Mouse (Mus musculus): Measurements from ENCODE around the gene Isx. TPM values are rescaled to one million over a fixed set of nuclear protein-coding genes. Genes with fewer than 3 reads are reported as not detected.
A peak's percentile ranks its signal among the peaks of the same experiment; 100 is the strongest.

The Isx gene
- not detected in 2 replicates for polyA plus RNA-seq (2014; fragmentation: Nextera tagmentation; extraction: Ambion mirVana)

DNA sequence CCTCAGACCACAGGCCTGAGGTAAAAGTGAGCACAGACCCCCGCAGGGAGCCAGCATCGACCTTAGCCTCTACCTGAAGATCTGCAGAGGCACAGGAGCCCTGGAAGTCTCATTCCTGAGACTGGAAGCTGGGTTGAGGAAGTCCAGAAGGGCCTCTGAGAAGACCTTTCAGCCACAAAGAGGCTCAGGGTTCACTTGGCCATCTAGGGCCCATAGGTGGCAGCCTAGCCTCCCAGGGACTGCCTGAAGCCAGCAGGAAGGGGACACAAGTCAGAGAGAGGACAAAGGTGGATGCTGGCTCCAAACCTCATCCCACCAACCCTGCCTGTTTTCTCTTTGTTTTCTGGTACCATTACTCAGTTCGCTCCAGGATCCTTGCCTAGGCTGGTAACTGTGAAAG lies at the start of gene Isx:
Isx (plus strand) TSS at position 234 of the 400 bp plus-strand sequence.
- Histone ChIP-seq H3K9ac (ENCODE audit: low read length) (no peak within 1 kb of the TSS), H3K4me2 (ENCODE audit: low read length) (no peak within 1 kb of the TSS), H3K27ac (ENCODE audit: low read depth, low read length) (no peak within 1 kb of the TSS), H3K36me3 (ENCODE audit: control insufficient read depth, insufficient read depth, low read length) (no peaks in the 10 kb centered on the region), H3K9me3 (replicated peaks; ENCODE audit: control insufficient read depth, low read length) (no peaks in the 10 kb centered on the region), H3K4me1 (ENCODE audit: control insufficient read depth, insufficient read depth, low read length) (no peaks in the 10 kb centered on the region), H3K27me3 (replicated peaks; ENCODE audit: control insufficient read depth, insufficient read depth, low read length) (no peaks in the 10 kb centered on the region), H3K4me3 (ENCODE audit: low read depth, low read length) (no peak within 1 kb of the TSS)
- WGBS = 94% methylated on average over 3 of the region's 3 CpGs
- no peak for ATAC-seq
- DNase-seq (ENCODE audit: low spot score) = no peak

DNA sequence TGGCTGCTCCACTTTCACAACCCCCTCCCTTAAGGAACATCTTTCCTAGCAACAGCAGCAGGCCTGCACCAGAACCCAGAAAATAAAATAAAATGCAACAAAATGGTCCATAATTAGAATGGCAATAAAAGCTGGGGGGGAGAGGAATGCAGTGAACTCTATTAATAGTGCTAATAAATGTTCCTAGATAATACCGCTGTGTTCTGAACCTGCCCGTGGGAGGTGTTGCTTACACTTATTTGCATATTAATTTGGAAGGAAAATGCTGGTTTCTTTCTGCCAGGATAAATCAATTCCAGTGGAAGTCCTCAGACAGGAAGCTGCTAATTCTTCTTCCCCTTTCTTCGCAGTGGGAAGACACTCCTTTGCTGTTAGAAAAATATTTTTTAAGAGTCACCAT lies 45.3 kb upstream of the Isx start:
- Histone ChIP-seq H3K27ac (ENCODE audit: low read depth, low read length) (no peak overlapping the region), H3K9me3 (replicated peaks; ENCODE audit: control insufficient read depth, low read length) (no peaks in the 10 kb centered on the region), H3K9ac (ENCODE audit: low read length) (no peak overlapping the region), H3K4me3 (ENCODE audit: low read depth, low read length) (no peak overlapping the region), H3K36me3 (ENCODE audit: control insufficient read depth, insufficient read depth, low read length) (no peaks in the 10 kb centered on the region), H3K4me2 (ENCODE audit: low read length) (no peak overlapping the region), H3K27me3 (replicated peaks; ENCODE audit: control insufficient read depth, insufficient read depth, low read length) (no peaks in the 10 kb centered on the region), H3K4me1 (ENCODE audit: control insufficient read depth, insufficient read depth, low read length) (no peaks in the 10 kb centered on the region)
- no peak for ATAC-seq
- 55% methylated on average over 3 of the region's 3 CpGs for WGBS
- no peak for DNase-seq (ENCODE audit: low spot score)

DNA sequence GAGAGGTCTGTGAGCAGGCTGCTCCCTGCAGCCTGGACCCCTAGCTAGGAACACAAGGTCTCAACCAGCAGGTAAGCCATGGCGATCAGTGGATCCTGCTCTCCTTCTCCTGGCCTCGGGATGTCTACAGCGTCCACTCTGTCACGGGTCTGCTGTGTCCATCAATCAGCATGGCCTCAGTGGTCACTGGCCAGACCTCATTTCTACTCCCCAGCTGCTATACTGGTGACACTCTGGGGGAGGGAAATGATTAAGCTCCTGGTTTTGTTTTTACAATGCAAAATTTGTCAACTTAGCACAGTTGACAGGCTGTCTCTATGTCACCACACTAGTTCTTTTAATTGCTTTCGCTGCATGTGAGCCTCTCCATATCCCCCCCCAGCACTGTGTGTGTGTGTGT lies 41.7 kb upstream of the Isx start:
- DNase-seq (ENCODE audit: low spot score) = no peak
- Histone ChIP-seq H3K9ac (ENCODE audit: low read length) (no peak overlapping the region), H3K27ac (ENCODE audit: low read depth, low read length) (no peak overlapping the region), H3K4me2 (ENCODE audit: low read length) (no peak overlapping the region), H3K9me3 (replicated peaks; ENCODE audit: control insufficient read depth, low read length) (no peaks in the 10 kb centered on the region), H3K27me3 (replicated peaks; ENCODE audit: control insufficient read depth, insufficient read depth, low read length) (no peaks in the 10 kb centered on the region), H3K4me3 (ENCODE audit: low read depth, low read length) (no peak overlapping the region), H3K36me3 (ENCODE audit: control insufficient read depth, insufficient read depth, low read length) (no peaks in the 10 kb centered on the region), H3K4me1 (ENCODE audit: control insufficient read depth, insufficient read depth, low read length) (no peaks in the 10 kb centered on the region)
- WGBS = 88% methylated on average over 5 of the region's 5 CpGs
- ATAC-seq = no peak

DNA sequence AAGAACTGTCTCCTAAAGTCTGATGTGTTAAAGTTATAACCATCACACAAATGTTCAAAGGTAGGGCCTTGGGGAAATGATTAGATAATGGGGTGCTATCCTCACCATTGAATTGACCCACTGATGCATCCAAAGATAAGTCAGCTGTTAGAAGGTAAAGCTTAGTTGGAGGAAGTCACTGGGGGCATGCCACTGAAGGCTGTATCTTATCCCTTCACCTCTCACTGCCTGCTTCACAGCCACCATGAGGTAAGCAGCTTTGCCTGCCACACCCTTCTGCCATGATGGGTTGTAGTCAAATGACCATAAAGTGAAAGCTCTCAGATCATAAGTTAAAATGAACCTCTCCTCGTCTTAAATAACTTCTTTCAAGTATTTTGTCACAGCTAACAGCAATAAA lies 38.7 kb upstream of the Isx start:
- ATAC-seq = no peak
- Histone ChIP-seq H3K36me3 (ENCODE audit: control insufficient read depth, insufficient read depth, low read length) (no peaks in the 10 kb centered on the region), H3K4me2 (ENCODE audit: low read length) (no peak overlapping the region), H3K9ac (ENCODE audit: low read length) (no peak overlapping the region), H3K27ac (ENCODE audit: low read depth, low read length) (no peak overlapping the region), H3K4me3 (ENCODE audit: low read depth, low read length) (no peak overlapping the region), H3K4me1 (ENCODE audit: control insufficient read depth, insufficient read depth, low read length) (no peaks in the 10 kb centered on the region), H3K9me3 (replicated peaks; ENCODE audit: control insufficient read depth, low read length) (no peaks in the 10 kb centered on the region), H3K27me3 (replicated peaks; ENCODE audit: control insufficient read depth, insufficient read depth, low read length) (no peaks in the 10 kb centered on the region)
- no peak for DNase-seq (ENCODE audit: low spot score)
- WGBS = 69% methylated on average over 1 of the region's 1 CpGs

DNA sequence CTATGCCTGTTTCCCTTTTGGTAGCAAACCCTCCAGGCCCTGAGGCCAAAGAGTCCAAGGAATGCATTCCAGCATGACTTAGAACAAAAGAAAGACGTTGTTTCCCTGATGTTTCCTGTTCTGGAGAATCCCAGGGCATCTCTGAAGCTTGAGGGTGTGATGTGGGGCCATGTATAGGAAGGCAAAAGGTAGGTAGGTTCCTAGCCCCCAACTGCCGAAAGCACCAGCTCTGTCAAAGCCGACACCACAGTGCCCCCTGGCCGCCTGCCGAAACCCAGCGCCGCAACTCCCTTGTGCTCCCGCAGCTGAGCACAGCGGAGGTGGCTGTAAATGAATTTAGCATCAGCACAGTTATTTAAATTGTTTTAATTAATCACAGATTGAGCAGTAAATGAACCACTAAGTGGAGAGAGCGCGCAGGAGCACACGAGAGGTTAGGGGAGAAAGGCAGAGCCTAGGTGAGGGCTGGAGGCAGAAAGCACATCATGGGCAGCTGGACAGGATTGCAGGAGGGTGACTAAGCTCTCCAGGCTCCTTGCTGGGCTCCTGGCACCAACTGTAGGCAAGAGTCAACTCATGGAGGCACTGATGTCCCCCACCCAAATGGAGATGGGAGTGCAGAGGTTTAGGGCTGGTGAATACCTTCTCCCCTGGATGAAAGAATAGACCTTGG lies 25.5 kb upstream of the Isx start:
- H3K27me3 ChIP-seq (replicated peaks; ENCODE audit: control insufficient read depth, insufficient read depth, low read length) = no peaks in the 10 kb centered on the region
- no peaks in the 10 kb centered on the region for H3K9me3 ChIP-seq (replicated peaks; ENCODE audit: control insufficient read depth, low read length)
- no peaks in the 10 kb centered on the region for H3K4me1 ChIP-seq (ENCODE audit: control insufficient read depth, insufficient read depth, low read length)
- ATAC-seq (peak; percentile 67; the same call in 1 of the 2 replicates), DNase-seq (ENCODE audit: low spot score) (peak; percentile 19)
- no peak overlapping the region for H3K4me3 ChIP-seq (ENCODE audit: low read depth, low read length)
- H3K27ac ChIP-seq (ENCODE audit: low read depth, low read length) = no peak overlapping the region
- H3K36me3 ChIP-seq (ENCODE audit: control insufficient read depth, insufficient read depth, low read length) = no peaks in the 10 kb centered on the region
- no peak overlapping the region for H3K9ac ChIP-seq (ENCODE audit: low read length)
- no peak overlapping the region for H3K4me2 ChIP-seq (ENCODE audit: low read length)
- WGBS = 19% methylated on average over 12 of the region's 12 CpGs

DNA sequence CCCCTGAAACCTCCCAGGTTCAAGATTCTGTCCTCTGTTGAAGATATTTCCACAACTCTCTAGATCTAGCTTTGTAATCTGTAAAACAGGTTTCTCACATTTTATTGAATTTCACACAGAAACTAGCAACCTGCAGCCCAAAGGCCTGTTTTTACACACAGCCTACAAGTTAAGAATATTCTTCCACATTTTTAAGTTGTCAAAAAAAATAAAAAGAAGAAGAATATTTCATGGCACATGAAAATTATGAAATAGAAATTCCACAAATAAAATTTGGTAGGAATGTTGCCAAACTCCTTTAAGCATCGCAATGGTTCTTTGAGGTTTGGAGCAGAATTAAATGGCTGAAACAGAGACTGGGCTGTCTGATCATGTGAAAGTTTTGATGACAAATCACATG lies 24.3 kb upstream of the Isx start:
- 90% methylated on average over 1 of the region's 1 CpGs for WGBS

DNA sequence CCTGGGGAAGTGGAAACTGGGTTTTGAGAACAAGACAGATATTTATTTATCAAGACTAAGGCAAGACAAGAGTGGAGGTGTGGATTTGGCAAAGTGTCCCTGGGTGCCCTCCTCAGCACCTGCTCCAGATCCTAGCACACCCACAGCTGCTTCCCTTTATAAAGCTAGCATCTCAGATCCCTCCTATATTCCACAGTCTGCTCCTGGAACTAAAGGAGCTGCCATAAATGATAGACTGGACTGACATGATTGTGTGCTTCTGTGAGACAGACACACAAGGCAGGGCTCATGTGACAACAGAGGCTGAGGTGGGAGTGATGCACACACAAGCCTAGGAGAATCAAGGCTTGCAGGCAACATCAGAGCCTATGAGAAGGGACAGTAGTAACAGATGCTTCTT lies 22.0 kb upstream of the Isx start:
- no peak overlapping the region for H3K27ac ChIP-seq (ENCODE audit: low read depth, low read length)
- H3K9ac ChIP-seq (ENCODE audit: low read length) = no peak overlapping the region
- no peak overlapping the region for H3K4me3 ChIP-seq (ENCODE audit: low read depth, low read length)

More for the DNA sequence above, 24.3 kb upstream of the Isx start:
- Histone ChIP-seq H3K4me2 (ENCODE audit: low read length) (no peak overlapping the region), H3K27ac (ENCODE audit: low read depth, low read length) (no peak overlapping the region), H3K4me1 (ENCODE audit: control insufficient read depth, insufficient read depth, low read length) (no peaks in the 10 kb centered on the region), H3K36me3 (ENCODE audit: control insufficient read depth, insufficient read depth, low read length) (no peaks in the 10 kb centered on the region), H3K4me3 (ENCODE audit: low read depth, low read length) (no peak overlapping the region), H3K27me3 (replicated peaks; ENCODE audit: control insufficient read depth, insufficient read depth, low read length) (no peaks in the 10 kb centered on the region), H3K9ac (ENCODE audit: low read length) (no peak overlapping the region), H3K9me3 (replicated peaks; ENCODE audit: control insufficient read depth, low read length) (no peaks in the 10 kb centered on the region)
- ATAC-seq (no peak), DNase-seq (ENCODE audit: low spot score) (no peak)

DNA sequence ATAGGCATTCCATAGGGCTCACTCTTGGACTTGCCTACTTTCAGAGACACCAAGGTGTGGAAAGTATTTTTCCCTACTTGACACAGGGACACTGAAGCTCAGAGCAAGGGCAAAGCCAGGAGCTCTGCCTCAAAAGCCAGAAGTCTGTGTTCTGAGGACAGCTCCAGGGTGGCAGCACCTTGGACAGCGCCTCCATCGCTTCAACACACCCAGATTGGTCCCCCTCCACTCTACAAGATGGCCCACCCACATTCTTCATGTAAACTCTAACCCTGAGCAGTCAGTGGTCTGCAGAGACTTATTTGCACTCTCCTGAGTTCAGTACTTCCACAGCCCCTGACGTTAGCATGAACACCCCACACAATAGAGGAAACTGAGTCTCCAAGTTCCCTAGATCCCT lies 21.1 kb upstream of the Isx start:
- 13% methylated on average over 3 of the region's 3 CpGs for WGBS
- no peaks in the 10 kb centered on the region for H3K4me1 ChIP-seq (ENCODE audit: control insufficient read depth, insufficient read depth, low read length)
- DNase-seq (ENCODE audit: low spot score) = no peak
- no peaks in the 10 kb centered on the region for H3K9me3 ChIP-seq (replicated peaks; ENCODE audit: control insufficient read depth, low read length)
- ATAC-seq = no peak
- H3K9ac ChIP-seq (ENCODE audit: low read length) = no peak overlapping the region
- H3K27ac ChIP-seq (ENCODE audit: low read depth, low read length) = no peak overlapping the region
- no peak overlapping the region for H3K4me3 ChIP-seq (ENCODE audit: low read depth, low read length)
- H3K4me2 ChIP-seq (ENCODE audit: low read length) = no peak overlapping the region
- no peaks in the 10 kb centered on the region for H3K27me3 ChIP-seq (replicated peaks; ENCODE audit: control insufficient read depth, insufficient read depth, low read length)
- H3K36me3 ChIP-seq (ENCODE audit: control insufficient read depth, insufficient read depth, low read length) = no peaks in the 10 kb centered on the region

More for the DNA sequence above, 22.0 kb upstream of the Isx start:
- H3K9me3 ChIP-seq (replicated peaks; ENCODE audit: control insufficient read depth, low read length) = no peaks in the 10 kb centered on the region
- H3K4me2 ChIP-seq (ENCODE audit: low read length) = no peak overlapping the region
- no peaks in the 10 kb centered on the region for H3K4me1 ChIP-seq (ENCODE audit: control insufficient read depth, insufficient read depth, low read length)
- DNase-seq (ENCODE audit: low spot score) (no peak), ATAC-seq (no peak)
- H3K36me3 ChIP-seq (ENCODE audit: control insufficient read depth, insufficient read depth, low read length) = no peaks in the 10 kb centered on the region
- H3K27me3 ChIP-seq (replicated peaks; ENCODE audit: control insufficient read depth, insufficient read depth, low read length) = no peaks in the 10 kb centered on the region

DNA sequence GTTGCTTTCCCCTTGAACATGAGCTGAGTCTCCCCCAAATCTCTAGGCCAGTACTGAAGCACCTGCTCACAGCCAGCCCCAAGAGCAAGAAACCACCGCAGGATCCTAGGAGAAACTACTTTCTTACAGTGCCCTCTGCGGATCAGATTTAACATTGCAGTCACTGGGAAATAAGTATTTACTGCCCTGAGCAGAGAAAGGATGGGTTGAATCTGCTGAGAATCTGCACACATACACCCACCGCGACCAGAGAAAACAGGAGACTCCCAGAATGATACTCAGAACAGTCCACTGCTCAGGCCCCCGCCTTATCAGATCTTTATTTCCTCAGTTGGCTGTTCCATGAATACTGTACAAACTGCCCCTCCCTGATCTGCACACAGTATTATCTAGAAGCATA lies 19.5 kb upstream of the Isx start:
- DNase-seq (ENCODE audit: low spot score) (peak; percentile 76), ATAC-seq (peak; percentile 79; the same call in 1 of the 2 replicates)
- H3K4me1 ChIP-seq (ENCODE audit: control insufficient read depth, insufficient read depth, low read length) = no peaks in the 10 kb centered on the region
- WGBS = 37% methylated on average over 5 of the region's 5 CpGs
- H3K9ac ChIP-seq (ENCODE audit: low read length) = no peak overlapping the region
- no peaks in the 10 kb centered on the region for H3K36me3 ChIP-seq (ENCODE audit: control insufficient read depth, insufficient read depth, low read length)
- no peaks in the 10 kb centered on the region for H3K9me3 ChIP-seq (replicated peaks; ENCODE audit: control insufficient read depth, low read length)
- no peaks in the 10 kb centered on the region for H3K27me3 ChIP-seq (replicated peaks; ENCODE audit: control insufficient read depth, insufficient read depth, low read length)
- H3K4me3 ChIP-seq (ENCODE audit: low read depth, low read length) = no peak overlapping the region
- H3K4me2 ChIP-seq (ENCODE audit: low read length) = no peak overlapping the region
- no peak overlapping the region for H3K27ac ChIP-seq (ENCODE audit: low read depth, low read length)

All from forebrain, embryonic 14.5 days (tissue).